Mouse (Mus musculus): ENCODE measurements around the gene Enpp4. TPM values are rescaled to one million over a fixed set of nuclear protein-coding genes. Genes with fewer than 3 reads are reported as not detected.

The Enpp4 gene
- polyA plus RNA-seq, 1 experiment from 2014 or later: 5.9 TPM

DNA sequence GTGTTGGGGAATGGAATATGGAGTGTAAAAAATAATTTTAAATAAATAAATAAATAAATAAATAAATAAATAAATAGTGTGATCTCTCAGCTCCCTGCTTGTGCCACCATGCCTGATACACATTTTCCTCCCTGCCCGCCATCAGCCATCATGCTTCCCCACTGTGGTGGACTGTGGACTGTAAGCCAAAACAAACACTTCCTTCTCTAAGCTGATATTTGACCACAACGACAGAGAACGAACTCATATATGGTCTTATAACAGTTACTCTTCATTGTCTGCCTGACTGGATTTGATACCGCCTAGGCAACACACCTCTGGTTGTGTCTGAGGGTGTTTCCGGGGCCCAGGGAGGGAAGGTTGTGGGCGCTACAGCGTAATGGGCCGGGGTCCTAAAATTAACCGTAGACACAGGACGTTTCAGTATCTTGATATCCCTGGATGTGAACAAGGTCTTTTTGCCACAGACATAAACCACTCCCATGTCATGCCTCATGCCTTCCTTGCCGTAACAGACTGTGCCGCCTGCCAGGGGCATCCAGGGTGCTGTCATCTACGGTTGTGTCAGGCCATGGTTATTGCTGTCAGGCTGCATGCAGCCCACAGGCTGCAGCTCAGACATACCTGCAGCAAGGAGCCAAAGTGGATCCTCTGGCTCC is 23.6 kb upstream of the Enpp4 start:
- WGBS: 89% methylated on average over 13 of the region's 13 CpGs
- no peaks in the 10 kb centered on the region for H3K36me3 ChIP-seq (replicated peaks)
- no peak overlapping the region for H3K27ac ChIP-seq

DNA sequence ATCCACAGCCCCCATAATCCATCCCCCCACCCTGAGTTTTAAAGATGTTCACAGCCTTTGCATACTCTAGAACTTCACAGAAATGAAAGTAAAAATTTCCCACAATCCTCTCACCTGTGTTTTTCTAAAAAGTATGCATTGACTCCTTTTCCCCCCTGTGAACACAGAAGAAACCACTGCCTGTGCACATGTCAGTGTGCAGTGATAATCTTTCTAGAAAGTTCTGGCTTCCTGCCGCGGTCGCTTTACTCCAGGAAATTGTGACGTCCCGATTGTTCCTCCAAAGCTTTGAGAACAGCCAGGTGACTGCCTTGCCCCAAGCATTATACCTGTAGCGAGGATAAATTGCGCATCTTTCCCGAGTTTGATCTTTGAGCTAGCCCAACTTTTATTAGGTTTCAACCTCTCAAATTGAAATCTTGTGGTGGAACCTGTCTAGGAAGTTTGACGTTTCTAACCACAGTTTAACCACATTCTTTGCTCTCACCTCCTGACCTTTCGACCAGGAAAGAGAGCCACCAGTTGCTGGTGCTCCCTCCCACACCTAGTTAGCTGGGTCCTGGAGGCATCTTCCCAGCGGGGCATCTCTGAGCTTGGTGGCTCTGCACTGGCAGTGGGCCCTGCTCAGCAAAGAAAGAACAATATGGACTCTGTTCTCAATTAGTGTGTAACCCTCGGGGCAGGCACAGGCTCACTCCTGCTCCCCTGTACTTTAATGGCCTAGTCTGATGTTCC is 15.9 kb upstream of the Enpp4 start:
- Histone ChIP-seq H3K4me2 (no peak overlapping the region), H3K27ac (no peak overlapping the region), H3K9ac (no peak overlapping the region), H3K9me3 (no peaks in the 10 kb centered on the region), H3K36me3 (replicated peaks) (no peaks in the 10 kb centered on the region), H3K4me1 (no peaks in the 10 kb centered on the region), H3K27me3 (replicated peaks) (no peaks in the 10 kb centered on the region), H3K4me3 (no peak overlapping the region)
- no peak for ATAC-seq (replicated peaks)
- 82% methylated on average over 12 of the region's 12 CpGs for WGBS

More for the DNA sequence above, 23.6 kb upstream of the Enpp4 start:
- H3K4me1 ChIP-seq: 0 out of 2 replicates have a peak, but pooled peaks cover 2% of the 10 kb centered on the region
- H3K9me3 ChIP-seq: no peaks in the 10 kb centered on the region
- H3K9ac ChIP-seq: no peak overlapping the region
- no peak overlapping the region for H3K4me2 ChIP-seq
- no peaks in the 10 kb centered on the region for H3K27me3 ChIP-seq (replicated peaks)
- H3K4me3 ChIP-seq: no peak overlapping the region
- ATAC-seq (replicated peaks): no peak

GRCm38 (mm10) chr17:44118231-44118630 is 12.6 kb upstream of the Enpp4 start:
- Histone ChIP-seq H3K27ac (no peak overlapping the region), H3K9ac (no peak overlapping the region), H3K4me2 (no peak overlapping the region), H3K36me3 (replicated peaks) (no peaks in the 10 kb centered on the region), H3K9me3 (no peaks in the 10 kb centered on the region), H3K4me3 (no peak overlapping the region), H3K27me3 (replicated peaks) (no peaks in the 10 kb centered on the region), H3K4me1 (no peaks in the 10 kb centered on the region)
- no peak for ATAC-seq (replicated peaks)
- 85% methylated on average over 4 of the region's 4 CpGs for WGBS

GRCm38 (mm10) chr17:44117721-44118120 is 12.1 kb upstream of the Enpp4 start:
- H3K27me3 ChIP-seq (replicated peaks): no peaks in the 10 kb centered on the region
- no peak overlapping the region for H3K27ac ChIP-seq
- no peak overlapping the region for H3K4me2 ChIP-seq
- H3K9ac ChIP-seq: no peak overlapping the region
- no peaks in the 10 kb centered on the region for H3K4me1 ChIP-seq
- ATAC-seq (replicated peaks): no peak
- H3K36me3 ChIP-seq (replicated peaks): no peaks in the 10 kb centered on the region
- no peak overlapping the region for H3K4me3 ChIP-seq
- no peaks in the 10 kb centered on the region for H3K9me3 ChIP-seq
- 76% methylated on average over 2 of the region's 2 CpGs for WGBS

DNA sequence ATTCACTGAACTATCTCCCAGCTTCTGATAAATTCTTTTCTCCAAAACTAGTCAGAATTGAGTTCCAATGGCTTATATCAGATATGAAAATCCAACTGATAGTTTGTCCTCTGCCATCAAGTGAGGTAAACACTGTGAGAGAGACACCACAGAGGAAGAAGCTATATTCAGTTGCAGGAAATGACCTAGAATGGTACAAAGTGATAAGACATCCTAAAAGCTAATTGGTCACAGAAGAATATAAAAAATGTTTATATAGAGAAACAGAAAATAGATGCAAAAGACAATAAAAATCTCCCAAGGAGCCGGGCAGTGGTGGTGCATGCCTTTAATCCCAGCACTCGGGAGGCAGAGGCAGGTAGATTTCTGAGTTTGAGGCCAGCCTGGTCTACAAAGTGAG is 11.0 kb upstream of the Enpp4 start:
- Histone ChIP-seq H3K36me3 (replicated peaks) (no peaks in the 10 kb centered on the region), H3K9me3 (no peaks in the 10 kb centered on the region), H3K27me3 (replicated peaks) (no peaks in the 10 kb centered on the region), H3K4me1 (no peaks in the 10 kb centered on the region), H3K27ac (no peak overlapping the region), H3K9ac (no peak overlapping the region), H3K4me2 (no peak overlapping the region), H3K4me3 (no peak overlapping the region)
- WGBS: 80% methylated on average over 2 of the region's 2 CpGs
- ATAC-seq (replicated peaks): no peak

- peaks cover 6% of the 10 kb centered on the region; the same call in 1 of the 2 replicates for H3K27me3 ChIP-seq (replicated peaks)
- H3K4me3 ChIP-seq: no peak overlapping the region
- H3K4me1 ChIP-seq: peaks cover 7% of the 10 kb centered on the region
- 79% methylated on average over 3 of the region's 3 CpGs for WGBS
- H3K36me3 ChIP-seq (replicated peaks): no peaks in the 10 kb centered on the region
- ATAC-seq (replicated peaks): no peak
- no peak overlapping the region for H3K4me2 ChIP-seq
- no peak overlapping the region for H3K27ac ChIP-seq
- no peak overlapping the region for H3K9ac ChIP-seq
- no peaks in the 10 kb centered on the region for H3K9me3 ChIP-seq
Measured at GRCm38 (mm10) chr17:44108331-44108730, 2.7 kb upstream of the Enpp4 start.

GRCm38 (mm10) chr17:44101961-44102360 is 3.6 kb downstream of the Enpp4 start:
- Histone ChIP-seq H3K9ac (no peak overlapping the region), H3K4me2 (no peak overlapping the region), H3K4me1 (peaks cover 7% of the 10 kb centered on the region), H3K27me3 (replicated peaks) (peaks cover 6% of the 10 kb centered on the region; the same call in 1 of the 2 replicates), H3K9me3 (no peaks in the 10 kb centered on the region), H3K27ac (no peak overlapping the region), H3K36me3 (replicated peaks) (no peaks in the 10 kb centered on the region), H3K4me3 (no peak overlapping the region)
- WGBS: 95% methylated on average over 10 of the region's 10 CpGs
- no peak for ATAC-seq (replicated peaks)

DNA sequence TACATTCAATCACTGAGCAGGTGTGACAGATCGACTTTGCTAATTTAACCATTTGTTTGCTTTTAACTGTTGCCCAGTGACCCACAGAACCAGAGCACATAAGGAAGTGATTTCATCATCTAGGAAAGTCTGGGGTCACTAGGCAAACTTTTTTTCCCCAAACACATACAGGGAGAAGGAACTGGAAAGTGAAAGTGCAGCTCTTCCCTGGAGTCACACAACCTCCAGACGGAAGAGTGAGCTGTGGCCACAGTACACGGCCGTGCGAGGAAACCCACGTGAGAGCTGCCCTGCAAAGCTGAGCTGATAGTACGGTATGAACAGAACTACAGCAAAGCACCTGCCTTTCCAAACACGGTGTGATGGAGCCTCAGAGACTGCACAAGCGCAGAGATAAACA is 4.7 kb downstream of the Enpp4 start:
- Histone ChIP-seq H3K36me3 (replicated peaks) (no peaks in the 10 kb centered on the region), H3K27ac (no peak overlapping the region), H3K9me3 (no peaks in the 10 kb centered on the region), H3K27me3 (replicated peaks) (peaks cover 6% of the 10 kb centered on the region; the same call in 1 of the 2 replicates), H3K4me1 (peaks cover 7% of the 10 kb centered on the region), H3K4me2 (no peak overlapping the region), H3K4me3 (no peak overlapping the region), H3K9ac (no peak overlapping the region)
- 87% methylated on average over 9 of the region's 9 CpGs for WGBS
- ATAC-seq (replicated peaks): no peak

GRCm38 (mm10) chr17:44100486-44100885 is 5.1 kb downstream of the Enpp4 start:
- H3K4me1 ChIP-seq: peaks cover 7% of the 10 kb centered on the region
- no peak for ATAC-seq (replicated peaks)

GRCm38 (mm10) chr17:44091512-44091911 is 14.1 kb downstream of the Enpp4 start:
- no peaks in the 10 kb centered on the region for H3K9me3 ChIP-seq
- no peak overlapping the region for H3K27ac ChIP-seq
- ATAC-seq (replicated peaks): no peak
- no peaks in the 10 kb centered on the region for H3K27me3 ChIP-seq (replicated peaks)
- 0 out of 2 replicates have a peak, but pooled peaks cover 8% of the 10 kb centered on the region for H3K36me3 ChIP-seq (replicated peaks)
- no peak overlapping the region for H3K9ac ChIP-seq
- WGBS: 50% methylated on average over 2 of the region's 2 CpGs
- no peak overlapping the region for H3K4me3 ChIP-seq
- no peak overlapping the region for H3K4me2 ChIP-seq
- H3K4me1 ChIP-seq: no peaks in the 10 kb centered on the region

More at GRCm38 (mm10) chr17:44100486-44100885, 5.1 kb downstream of the Enpp4 start:
- Histone ChIP-seq H3K27me3 (replicated peaks) (peaks cover 6% of the 10 kb centered on the region; the same call in 1 of the 2 replicates), H3K4me3 (no peak overlapping the region), H3K4me2 (no peak overlapping the region), H3K9me3 (no peaks in the 10 kb centered on the region), H3K27ac (no peak overlapping the region), H3K36me3 (replicated peaks) (no peaks in the 10 kb centered on the region), H3K9ac (no peak overlapping the region)
- WGBS: 81% methylated on average over 4 of the region's 4 CpGs

GRCm38 (mm10) chr17:44090916-44091315 is 14.7 kb downstream of the Enpp4 start:
- no peak overlapping the region for H3K4me3 ChIP-seq
- H3K27me3 ChIP-seq (replicated peaks): no peaks in the 10 kb centered on the region
- whole genome bisulfite sequencing: 63% methylated on average over 2 of the region's 2 CpGs
- H3K4me2 ChIP-seq: no peak overlapping the region
- no peak for ATAC-seq (replicated peaks)
- 0 out of 2 replicates have a peak, but pooled peaks cover 12% of the 10 kb centered on the region for H3K36me3 ChIP-seq (replicated peaks)
- H3K27ac ChIP-seq: no peak overlapping the region
- H3K9ac ChIP-seq: no peak overlapping the region
- H3K9me3 ChIP-seq: no peaks in the 10 kb centered on the region
- H3K4me1 ChIP-seq: no peaks in the 10 kb centered on the region

- Histone ChIP-seq H3K9me3 (no peaks in the 10 kb centered on the region), H3K9ac (no peak overlapping the region), H3K4me3 (no peak overlapping the region), H3K4me2 (no peak overlapping the region), H3K27me3 (replicated peaks) (no peaks in the 10 kb centered on the region), H3K36me3 (replicated peaks) (peaks cover 38% of the 10 kb centered on the region), H3K4me1 (no peaks in the 10 kb centered on the region), H3K27ac (no peak overlapping the region)
- ATAC-seq (replicated peaks): no peak
- WGBS: 90% methylated on average over 3 of the region's 3 CpGs
Measured at GRCm38 (mm10) chr17:44088226-44088625, 17.4 kb downstream of the Enpp4 start.

Data from midbrain, embryonic 15.5 days (tissue).